Mouse (Mus musculus) ovary, postnatal 10 days (tissue): Measurements from ENCODE around the gene Adam22.

ENCODE experiments used
- DNase-seq: peaks from one replicate; pipeline ENCODE4 v3.0.0; 2022; ENCODE audit warnings: low spot score

The Adam22 gene

DNA sequence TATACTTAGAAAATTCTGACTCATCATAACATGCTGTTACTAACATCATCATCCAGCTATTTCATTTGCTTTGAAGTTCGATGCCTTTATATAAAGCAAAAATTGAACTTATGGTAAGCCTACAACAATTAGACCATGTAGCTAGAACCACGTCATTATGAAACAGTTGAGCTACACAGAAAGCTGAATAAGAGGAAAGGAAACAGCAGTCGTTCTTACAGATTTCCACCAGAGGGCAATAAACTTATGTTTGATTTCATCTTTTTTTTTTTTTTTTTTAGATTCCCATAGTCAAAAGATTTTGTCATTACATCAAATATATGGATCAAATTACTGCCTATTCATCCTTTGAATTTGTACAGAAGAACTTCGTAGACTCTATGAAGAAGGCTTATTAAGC is 203.2 kb downstream of the Adam22 start:
- no peak for DNase-seq

DNA sequence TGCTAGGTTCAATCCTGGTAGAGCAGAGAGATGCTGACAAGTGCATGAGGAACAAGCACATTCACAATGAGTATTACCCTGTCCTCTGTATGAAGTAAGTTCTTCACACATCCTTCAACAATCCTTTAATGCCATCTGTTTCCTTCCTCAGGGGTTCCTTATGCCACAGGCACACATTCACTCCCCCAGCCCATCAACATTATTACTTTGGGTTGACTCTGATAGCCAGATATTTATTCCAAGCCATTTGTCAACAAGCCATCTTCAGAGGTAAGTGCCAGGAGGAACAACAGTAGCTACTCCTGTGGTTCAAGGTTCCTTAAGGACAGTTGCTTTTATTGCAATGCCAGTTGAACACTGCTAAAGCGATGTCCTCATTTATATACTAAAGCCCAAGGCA is 216.3 kb downstream of the Adam22 start:
- no peak for DNase-seq

DNA sequence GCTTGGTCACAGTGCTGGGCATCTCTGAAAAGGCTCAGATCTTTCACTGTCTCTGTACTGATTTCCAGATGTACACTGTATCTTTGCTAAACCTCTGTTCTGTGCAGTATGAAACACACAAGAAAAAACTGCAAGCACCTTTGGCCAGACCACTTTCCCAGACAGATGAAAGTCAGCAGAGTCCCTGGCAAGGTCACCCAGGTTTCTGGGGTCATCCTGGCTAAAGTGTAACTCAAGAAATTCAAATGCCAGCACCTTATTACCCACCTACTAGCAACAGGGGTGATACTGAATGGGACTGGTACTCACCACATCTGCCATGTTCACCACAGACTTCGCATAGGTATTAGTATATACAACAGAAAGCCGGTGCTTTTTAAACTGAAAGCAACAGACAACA is 221.8 kb downstream of the Adam22 start:
- no peak for DNase-seq

DNA sequence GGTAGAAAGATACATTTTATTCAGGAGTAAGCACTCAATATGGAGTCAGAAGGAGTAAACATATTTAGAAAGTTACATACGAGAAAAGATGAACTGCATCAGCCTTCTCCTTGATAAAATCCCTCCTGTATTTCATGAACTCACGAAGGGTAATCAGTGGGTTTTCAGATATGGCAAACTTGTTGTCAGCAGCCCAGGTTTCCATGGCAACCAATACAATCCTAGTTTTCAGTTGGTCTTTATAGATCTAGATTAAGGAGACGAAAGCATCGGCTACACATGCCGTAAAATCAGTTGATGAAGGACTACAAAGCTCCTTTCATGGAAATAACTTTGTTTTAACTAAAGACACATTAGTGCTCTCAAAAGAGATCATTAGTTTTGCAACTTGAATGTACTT is 222.5 kb downstream of the Adam22 start:
- DNase-seq, result no peak

DNA sequence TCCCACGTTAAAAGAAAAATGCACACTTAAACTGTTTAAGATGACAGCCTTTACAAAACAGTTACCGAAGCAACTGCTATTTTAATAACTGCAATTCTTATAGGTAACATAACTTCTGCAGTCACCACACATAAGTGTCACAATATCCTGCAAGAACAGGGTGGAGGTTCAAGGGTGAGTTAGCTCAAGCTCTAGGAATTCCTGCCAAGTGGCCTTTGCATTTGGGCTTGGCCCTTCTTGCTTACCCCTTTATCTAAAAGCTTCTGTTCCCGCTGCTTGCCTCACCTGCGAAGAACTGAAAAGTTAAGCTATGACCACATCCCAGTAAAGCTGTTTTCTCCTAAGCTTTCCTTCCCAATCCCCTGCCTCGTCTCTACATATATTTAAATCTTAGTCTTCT is 235.4 kb downstream of the Adam22 start:
- no peak for DNase-seq

DNA sequence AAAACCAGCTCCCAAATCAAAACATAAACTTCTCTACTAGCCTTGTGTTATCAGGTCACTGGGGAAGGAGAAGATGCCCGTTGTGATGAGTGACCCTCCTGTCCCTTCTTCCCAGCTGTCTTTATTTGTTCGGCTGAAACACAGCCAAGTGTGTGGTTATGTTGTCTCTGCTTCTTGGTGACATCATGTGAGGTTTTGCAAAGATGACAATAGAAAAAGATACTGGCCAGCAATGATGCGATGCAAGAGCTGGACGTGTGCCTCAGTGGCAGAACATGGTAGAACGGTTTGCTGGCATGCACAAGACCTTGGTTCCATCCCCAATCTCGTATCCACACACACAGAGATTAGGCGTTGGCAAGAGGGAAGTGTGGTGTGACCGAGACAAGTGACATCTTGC is 236.0 kb downstream of the Adam22 start:
- no peak for DNase-seq

DNA sequence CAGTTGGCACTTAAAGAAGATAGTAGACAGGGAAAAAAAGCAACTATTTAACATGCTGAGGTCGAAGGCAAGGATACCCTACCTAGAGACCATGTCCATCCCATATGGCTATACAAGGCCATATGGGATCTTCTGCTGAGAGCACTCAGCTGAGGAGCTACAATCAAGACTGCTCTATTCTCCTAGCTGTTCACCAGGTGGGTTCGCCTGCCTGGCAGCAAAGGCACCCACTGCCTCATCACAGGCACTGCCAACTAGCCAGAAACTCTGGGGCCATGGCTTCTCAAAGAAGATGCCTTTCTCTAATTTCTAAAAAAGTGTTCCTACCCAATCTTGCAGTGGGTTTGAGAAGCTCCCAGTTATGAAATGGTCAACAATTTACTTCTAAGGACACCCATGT is 238.2 kb downstream of the Adam22 start:
- DNase-seq, result no peak

DNA sequence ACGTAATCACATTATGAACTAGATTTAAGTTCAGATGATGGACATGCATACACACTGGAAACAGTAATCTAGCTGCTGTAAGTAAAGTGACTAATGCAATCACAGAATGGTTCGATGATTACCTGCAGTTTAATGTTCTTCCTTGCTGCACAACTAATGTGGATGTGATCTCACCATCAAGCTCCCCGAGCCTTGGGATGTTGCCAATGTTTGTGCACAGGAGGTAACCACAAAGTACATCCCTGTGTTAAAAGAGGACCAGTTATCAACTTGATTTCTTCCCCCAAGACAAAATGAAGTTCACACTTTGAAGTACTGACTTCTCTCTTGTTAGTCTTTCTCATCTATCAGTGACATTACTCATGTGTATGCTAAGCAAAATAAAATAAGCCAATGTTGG is 247.0 kb downstream of the Adam22 start:
- DNase-seq, result no peak

DNA sequence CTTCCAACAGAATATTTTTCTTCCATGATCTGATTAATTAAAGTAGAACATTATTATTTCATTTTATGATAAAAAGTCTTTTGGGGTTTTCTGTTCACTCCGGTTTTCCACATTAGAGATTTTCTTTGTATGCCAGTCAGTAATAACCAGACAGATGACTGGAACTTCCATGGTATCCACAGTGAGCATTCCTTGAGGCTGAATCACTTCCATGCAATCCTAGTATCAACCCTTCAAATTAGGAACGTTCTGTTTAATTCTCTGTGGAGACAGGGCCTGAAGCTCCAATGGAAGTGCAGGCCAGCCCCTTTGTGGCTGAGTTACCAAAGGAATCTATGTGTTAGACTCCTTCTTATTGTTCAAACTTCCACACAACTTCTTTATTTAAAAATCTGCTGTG is 247.9 kb downstream of the Adam22 start:
- DNase-seq, result no peak

DNA sequence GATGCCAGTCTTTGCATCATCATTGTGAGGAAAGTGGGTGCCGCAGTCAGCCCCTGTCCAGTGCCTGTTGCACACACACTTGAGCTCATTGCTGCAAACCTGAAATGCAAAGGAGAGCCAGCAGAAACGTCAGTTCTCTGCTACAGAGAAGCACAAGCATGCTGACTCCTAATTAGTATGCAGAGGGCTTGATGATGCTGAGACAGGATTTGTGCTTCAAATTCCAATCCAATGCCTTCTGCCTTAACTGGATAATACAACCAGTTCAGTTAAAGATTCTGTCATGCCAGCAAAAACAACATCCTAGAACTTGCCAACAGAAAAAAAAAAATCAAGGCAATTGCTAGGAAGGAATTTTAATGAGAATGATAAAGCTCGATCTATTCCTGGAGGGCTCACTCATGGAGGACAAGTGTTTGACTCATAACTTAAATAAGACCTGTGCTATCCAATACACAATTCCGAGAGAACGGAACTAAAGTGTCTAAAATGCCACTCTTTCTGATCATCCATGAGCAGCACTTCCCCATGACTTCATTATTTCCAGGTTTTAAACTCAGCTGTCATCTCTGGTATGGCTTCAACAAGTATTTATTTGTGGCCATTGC is 251.3 kb downstream of the Adam22 start:
- DNase-seq, result no peak

DNA sequence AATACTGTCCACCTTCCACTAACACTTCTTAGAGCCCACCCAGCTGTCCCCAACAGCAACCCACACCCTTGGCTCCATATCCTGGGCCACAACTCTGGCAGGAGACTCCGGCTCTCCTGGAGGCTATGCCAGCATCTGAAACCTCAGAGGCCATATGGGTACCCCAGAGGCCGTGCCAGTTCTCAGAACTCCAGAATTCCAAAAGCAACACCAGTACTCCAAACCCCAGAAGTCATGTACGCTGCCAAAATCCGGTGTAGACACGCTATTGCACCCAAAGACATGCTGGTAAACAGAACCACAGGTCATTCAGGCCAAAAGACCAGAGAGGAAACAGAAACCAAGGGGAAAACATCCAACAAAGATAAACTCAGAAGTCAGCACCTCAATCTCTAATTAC is 255.7 kb downstream of the Adam22 start:
- DNase-seq, result no peak

DNA sequence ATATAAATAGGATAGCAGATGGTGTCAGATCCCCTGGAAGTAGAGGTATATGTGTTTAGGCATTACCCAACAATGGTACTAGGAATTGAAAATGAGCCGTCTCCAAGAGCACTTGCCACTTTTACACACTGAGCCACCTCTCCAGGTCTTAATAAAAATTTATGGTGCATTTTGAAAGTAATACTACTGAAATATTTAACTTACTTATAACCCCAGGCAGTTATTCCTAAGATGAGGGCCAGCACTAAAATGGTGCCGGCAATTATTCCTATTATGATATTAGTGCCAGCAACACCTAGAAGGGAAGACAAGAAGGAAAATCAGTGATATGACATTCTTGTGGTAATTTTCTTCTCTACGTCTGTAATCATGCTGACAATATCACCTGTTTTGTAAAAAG is 256.3 kb downstream of the Adam22 start:
- no peak for DNase-seq

DNA sequence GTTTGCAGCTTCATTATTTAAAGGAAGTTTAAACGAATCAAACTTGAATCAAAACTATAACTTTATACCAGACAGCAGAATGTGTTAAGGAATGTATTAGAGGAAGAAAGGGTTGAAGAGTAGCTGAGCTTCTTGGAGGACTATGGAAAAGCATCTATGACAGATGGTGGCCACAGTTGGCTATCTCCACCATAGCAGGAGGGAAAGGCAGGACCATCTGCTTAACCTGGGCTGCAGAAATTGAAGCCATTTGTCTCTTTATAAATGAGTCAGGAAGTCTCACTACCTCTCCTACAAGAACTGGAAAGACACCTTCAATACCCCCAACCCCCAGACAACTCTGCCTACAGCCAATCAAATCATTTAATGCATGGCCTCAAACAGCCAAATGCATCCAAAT is 272.3 kb downstream of the Adam22 start:
- no peak for DNase-seq

DNA sequence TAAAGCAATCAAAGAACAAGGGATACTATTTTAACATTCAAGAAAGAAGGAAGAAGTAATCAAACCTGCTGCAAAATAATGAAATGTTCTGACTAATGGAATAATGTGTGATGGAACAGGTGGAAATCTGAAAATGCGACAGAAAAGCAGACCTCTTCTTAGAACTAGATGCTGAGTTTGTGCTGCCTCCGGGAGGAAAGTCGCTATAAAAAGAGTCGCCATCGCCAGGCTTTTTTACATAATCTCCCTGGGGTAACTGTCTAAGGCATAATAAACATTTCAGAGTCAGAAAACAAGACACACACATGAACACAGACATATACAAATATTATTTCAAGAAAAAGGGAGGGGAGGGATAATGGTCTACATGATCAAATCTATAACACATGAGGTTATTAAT is 273.0 kb downstream of the Adam22 start:
- no peak for DNase-seq

DNA sequence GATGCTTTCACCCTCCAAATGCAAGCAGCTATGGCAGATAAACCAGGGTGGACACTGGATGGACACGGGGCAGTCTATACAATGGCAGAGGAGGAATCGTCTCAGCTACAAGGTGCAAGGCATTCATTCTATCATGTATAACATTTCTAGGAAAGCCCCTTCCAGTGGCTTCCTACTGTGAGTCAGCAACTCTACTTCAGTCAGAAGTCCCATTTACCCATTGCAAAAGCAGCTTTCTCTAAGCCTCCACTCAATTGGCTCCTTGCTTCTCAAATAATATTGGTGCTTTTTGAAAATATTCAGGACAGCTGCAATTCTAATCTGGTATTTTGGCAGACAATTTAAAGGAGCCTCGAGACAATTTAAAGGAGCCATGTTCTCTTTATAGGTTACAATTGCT is 279.8 kb downstream of the Adam22 start:
- no peak for DNase-seq

DNA sequence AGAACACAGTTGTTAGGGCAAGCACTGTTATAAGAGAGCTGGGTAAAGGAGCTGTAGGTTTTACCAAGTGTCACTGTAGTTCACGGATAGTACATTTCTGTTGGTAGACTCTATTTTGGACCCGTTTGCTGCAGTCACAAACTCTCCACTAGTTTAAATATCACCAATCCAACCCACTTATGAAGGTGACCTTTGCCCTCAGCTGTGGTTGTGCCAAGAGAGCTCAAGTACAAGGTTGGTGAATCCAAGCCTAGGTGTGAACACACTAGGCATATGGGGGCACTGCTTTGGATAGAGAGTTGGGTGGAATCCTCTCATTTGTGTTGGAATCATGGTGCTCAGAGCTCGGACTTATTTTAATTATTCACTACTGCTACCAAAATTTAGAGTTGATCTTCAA is 282.3 kb downstream of the Adam22 start:
- no peak for DNase-seq

DNA sequence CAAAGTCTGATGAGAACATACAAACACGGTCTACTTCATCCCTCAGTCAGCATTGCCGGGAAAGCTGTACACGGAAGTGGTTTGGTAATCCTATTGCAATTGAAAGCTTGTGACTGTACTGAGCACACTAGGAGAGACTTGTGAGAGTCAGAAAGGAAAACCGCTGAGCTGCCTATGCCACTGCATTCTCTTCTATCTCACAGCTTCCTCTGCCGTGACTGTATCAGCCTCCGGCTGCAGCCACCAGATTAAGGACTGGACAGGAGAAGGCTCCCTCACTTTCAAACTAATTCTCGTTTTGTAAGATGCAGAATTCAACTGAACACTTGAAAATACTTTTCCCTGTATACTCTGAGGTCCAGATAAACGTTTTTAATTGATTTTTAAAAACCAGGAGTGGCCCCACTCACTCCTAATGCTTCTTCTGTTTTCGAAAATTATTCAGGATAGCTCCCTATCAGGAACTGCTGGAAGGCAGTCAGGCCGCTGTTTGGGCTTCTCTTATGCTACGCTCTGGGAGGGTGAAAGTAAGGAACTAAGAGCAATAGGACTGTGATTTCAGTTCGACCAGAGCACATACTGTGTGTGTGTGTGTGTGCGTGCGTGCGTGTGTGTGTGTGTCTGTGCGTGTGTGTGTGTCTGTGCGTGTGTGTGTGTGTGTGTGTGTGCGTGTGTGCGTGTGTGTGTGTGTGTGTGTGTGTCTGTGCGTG is 285.0 kb downstream of the Adam22 start:
- DNase-seq, result no peak

DNA sequence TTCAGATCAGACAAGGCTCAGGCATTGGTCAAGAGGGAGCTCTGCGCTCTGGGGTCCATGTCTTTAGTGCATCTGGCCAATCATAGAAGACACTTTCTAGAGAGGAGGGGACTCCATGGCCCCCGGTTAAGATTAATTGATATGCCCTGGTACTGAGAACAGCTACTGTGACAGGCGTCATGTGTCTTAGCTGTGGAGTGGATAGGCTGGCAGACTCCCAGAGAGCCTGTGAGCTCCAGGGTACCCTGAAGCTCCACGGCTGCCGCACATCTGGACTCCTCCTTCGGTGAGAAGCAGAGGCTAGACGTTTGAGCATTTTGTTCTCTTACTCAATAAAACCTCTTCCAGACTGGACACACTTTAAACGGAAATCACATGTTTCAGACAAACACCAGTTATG is 290.5 kb downstream of the Adam22 start:
- DNase-seq, result no peak

DNA sequence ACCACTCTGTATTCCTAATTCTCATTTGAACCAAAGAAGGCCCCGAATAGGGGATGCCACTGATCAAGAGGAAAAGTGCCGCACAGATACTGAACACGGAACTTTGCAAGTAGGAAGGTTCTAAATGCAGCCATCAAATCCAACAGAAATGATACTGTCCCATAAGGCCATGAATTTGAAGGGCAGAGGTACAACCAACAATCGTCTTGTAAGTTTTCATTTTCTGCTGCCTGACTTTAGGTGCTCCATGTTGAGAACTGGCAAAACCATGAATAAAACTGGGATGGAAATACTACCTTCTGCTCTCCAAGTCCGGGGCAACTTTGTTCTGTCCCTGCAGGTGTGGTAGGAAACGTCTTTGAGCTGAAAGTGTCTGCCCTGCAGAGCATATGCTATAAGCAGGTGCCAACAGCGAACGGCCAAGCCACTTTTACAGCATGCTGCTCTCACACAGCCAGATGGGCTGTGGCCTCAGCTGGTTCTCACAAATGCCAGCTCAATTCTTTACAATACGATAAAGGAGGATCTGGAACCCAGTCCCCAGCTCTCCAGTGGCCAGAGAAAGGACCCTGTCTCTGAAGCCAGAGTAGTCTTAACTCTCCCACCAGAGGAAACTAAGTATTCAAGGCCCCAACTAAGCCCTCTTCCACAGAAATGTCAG is 293.9 kb downstream of the Adam22 start:
- no peak for DNase-seq

DNA sequence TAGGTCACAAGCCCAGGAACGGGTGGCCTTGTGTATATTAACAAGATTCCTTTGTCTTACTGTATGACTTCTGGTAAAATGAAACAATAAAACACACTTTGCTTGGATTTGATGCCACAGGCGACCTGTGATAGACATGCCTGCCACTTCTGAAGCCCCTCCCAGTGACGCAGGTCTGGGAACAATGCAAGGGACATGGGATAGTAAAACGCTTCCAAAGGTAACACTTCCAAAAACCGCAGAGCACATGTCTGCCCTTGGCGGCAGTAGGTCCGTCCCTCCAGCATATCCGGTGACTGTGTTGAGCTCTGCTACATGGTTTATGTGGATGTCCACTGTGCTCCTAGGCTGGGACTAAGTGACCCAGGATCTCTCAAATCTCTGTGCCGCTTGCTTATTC is 294.6 kb downstream of the Adam22 start:
- DNase-seq, result no peak

DNA sequence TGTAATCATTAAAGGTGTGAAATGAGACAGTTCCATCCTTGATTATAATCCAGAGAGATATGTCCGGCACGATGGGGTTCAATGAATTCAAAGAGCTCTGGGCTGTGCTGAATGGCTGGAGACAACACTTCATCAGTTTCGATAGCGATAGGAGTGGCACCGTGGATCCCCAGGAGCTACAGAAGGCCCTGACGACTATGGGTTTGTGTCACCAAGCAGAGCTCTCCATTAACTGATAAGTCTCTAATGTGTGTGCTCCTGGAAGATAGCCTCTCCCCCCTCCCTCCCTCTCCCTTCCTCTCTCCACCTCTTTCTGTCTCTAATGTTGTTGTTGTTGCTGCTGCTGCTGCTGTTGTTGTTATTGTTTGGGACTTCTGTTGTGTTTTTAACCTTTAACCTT is 304.8 kb downstream of the Adam22 start:
- no peak for DNase-seq

DNA sequence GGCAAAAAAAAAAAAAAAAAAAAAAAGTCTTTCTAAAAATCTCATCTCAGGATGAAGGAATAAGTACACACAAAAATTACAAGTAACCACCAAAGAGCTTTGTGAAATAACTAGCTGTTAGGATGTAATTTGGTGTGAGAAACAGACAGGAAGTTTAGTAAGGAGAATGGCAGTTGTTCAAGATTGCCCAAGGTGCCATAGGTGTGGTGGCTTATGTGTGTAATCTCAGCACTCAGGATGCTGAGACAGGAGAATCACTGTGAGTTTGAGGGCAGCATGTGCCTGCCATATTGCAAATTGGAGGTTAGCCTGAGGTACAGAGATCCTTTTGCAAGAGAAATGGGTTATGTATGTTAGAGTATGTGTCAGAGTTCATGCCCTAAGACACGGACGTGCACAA is 305.5 kb downstream of the Adam22 start:
- no peak for DNase-seq

DNA sequence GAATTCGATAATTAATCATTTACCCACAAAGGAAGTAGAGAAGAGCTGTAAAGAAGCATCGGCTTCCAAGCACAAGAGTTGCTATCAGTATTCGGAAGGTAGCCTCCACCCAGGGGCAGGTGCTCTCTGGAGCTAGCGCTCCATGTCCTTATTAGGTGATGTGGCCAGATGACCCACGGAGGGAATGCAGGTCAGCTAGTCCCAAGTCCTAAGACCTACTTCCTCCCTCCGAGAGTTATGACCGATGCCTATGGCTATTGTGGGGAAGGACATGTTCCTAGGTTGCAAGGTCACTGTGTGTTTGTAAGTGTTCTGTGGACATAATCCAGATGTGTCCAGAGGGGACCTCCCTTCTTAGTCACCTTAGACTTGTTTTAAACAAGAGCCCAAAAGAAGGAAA is 309.9 kb downstream of the Adam22 start:
- DNase-seq, result no peak

DNA sequence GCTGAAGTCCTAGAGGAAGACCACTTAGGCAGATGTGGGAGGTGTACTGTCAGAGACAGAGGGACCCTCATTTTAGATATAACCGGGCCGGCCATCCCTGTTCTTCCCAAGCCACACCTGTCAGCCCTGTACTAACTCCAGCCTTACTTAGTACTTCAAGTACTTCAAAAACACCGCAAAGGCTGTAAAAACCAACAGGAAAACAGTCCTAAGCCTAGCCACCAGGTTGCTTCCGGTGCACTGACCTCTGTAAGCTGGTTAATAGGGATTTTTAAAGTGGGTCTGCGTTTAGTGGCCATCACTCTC is 311.0 kb downstream of the Adam22 start:
- no peak for DNase-seq
